Mouse (Mus musculus) lung, postnatal 4 days (tissue): ENCODE measurements around the gene Numb.
"Not testable (repeated sequence)": the region's sequence is repeated elsewhere in the genome, so short reads cannot be mapped to it uniquely, and the experiment has no call there.

Source experiments
- DNase-seq, 2 experiments: peaks; one replicate each; pipeline ENCODE4 v3.0.0; 2021

The Numb gene

GRCm38 (mm10) chr12:83921535-83922381, at the start of gene Numb:
Numb (minus strand) TSS chr12:83921934.
- peak; percentile 99 for DNase-seq

- DNase-seq = no peak
These were observed 43.5 kb upstream of the Numb start for GRCm38 (mm10) chr12:83965235-83965634.

- no peak for DNase-seq
These were observed 36.5 kb upstream of the Numb start for GRCm38 (mm10) chr12:83958278-83958677.

- no peak for DNase-seq
These were observed 30.2 kb upstream of the Numb start for GRCm38 (mm10) chr12:83951711-83952575.

- peak; percentile 50 to 56 for DNase-seq
These were observed 29.3 kb upstream of the Numb start for GRCm38 (mm10) chr12:83950840-83951701.

- DNase-seq = peak; percentile 87 to 89
These were observed 28.7 kb upstream of the Numb start, which contains the start of gene Riox1 for GRCm38 (mm10) chr12:83950493-83950839. Riox1 (plus strand) TSS chr12:83950608.

- DNase-seq = peak in 1 of 2 experiments; percentile 21
These were observed 28.2 kb upstream of the Numb start for GRCm38 (mm10) chr12:83949776-83950492.

GRCm38 (mm10) chr12:83949043-83949442, 27.3 kb upstream of the Numb start:
- no peak for DNase-seq

- peak; percentile 49 to 76 for DNase-seq
These were observed 25.6 kb upstream of the Numb start for GRCm38 (mm10) chr12:83947260-83947811.

- no peak for DNase-seq
These were observed 20.2 kb upstream of the Numb start for GRCm38 (mm10) chr12:83941938-83942337.

GRCm38 (mm10) chr12:83940031-83940430, 18.3 kb upstream of the Numb start:
- DNase-seq = no peak

- DNase-seq = no peak
These were observed 17.6 kb upstream of the Numb start for GRCm38 (mm10) chr12:83939332-83939731.

GRCm38 (mm10) chr12:83938592-83938991, 16.9 kb upstream of the Numb start:
- not testable (repeated sequence) for DNase-seq

GRCm38 (mm10) chr12:83937600-83937999, 15.9 kb upstream of the Numb start:
- no peak for DNase-seq

- DNase-seq = no peak
These were observed 7.6 kb upstream of the Numb start for GRCm38 (mm10) chr12:83929186-83929804.

GRCm38 (mm10) chr12:83927747-83928146, 6.0 kb upstream of the Numb start:
- peak in 1 of 2 experiments; percentile 50 for DNase-seq

GRCm38 (mm10) chr12:83926061-83926460, 4.3 kb upstream of the Numb start:
- DNase-seq = no peak

GRCm38 (mm10) chr12:83925160-83925703, 3.5 kb upstream of the Numb start:
- no peak for DNase-seq

- DNase-seq = no peak
These were observed 2.6 kb upstream of the Numb start for GRCm38 (mm10) chr12:83924332-83924731.

- no peak for DNase-seq
These were observed 1.7 kb upstream of the Numb start for GRCm38 (mm10) chr12:83923486-83923859.
